Mouse (Mus musculus) embryonic fibroblast, embryonic 13.5 days (primary cell): ENCODE measurements around the gene Otx1. TPM values are rescaled to one million over a fixed set of nuclear protein-coding genes. Genes with fewer than 3 reads are reported as not detected.

Experiments
- H3K27ac ChIP-seq: 2 replicates; pipeline ENCODE4 v1.5.1; 2012; ENCODE audit warnings: low read length, control low read depth, inconsistent platforms; ENCODE audit not compliant: insufficient read depth
- H3K4me1 ChIP-seq: 2 replicates; pipeline ENCODE4 v1.6.1; 2011; ENCODE audit warnings: low read length; ENCODE audit not compliant: control insufficient read depth, insufficient read depth
- H3K4me3 ChIP-seq: 2 replicates; pipeline ENCODE4 v1.5.1; 2011; ENCODE audit warnings: mild to moderate bottlenecking, control low read depth, low read length; ENCODE audit not compliant: insufficient read depth
- CTCF ChIP-seq: IDR thresholded peaks from 2 replicates; pipeline ENCODE4 v1.5.1; 2011; ENCODE audit warnings: mild to moderate bottlenecking, control low read depth, low read length, moderate library complexity, borderline replicate concordance; ENCODE audit not compliant: insufficient read depth
- POLR2A ChIP-seq: IDR thresholded peaks from 2 replicates; pipeline ENCODE4 v1.6.1; 2011; ENCODE audit warnings: low read depth, mild to moderate bottlenecking, control low read depth, low read length, moderate library complexity
- polyA plus RNA-seq: library from polyadenylated mRNA; stranded (reverse); fragments of >200 nt; gene quantifications from 2 replicates; pipeline ENCODE4 v1.2.4, GENCODE M21; 2011; ENCODE audit warnings: low read depth; ENCODE audit not compliant: missing spikeins, insufficient read length

The Otx1 gene
- 0.43 TPM in 1 of 2 replicates, not detected in the other for polyA plus RNA-seq

- peak within 1 kb of the TSS; percentile 43 for H3K4me3 ChIP-seq
- TF ChIP-seq POLR2A (no peak), CTCF (no peak)
- no peaks in the 10 kb centered on the region for H3K4me1 ChIP-seq
- H3K27ac ChIP-seq, result no peak within 1 kb of the TSS
Observed at GRCm38 (mm10) chr11:22002783-22003340, at the start of gene Otx1. Gene Otx1 (minus strand): TSS chr11:22002897.

GRCm38 (mm10) chr11:22050864-22051263, 48.2 kb upstream of the Otx1 start:
- no peaks in the 10 kb centered on the region for H3K4me1 ChIP-seq
- H3K4me3 ChIP-seq, result no peak overlapping the region
- TF ChIP-seq POLR2A, result no peak
- no peak for TF ChIP-seq CTCF
- no peak overlapping the region for H3K27ac ChIP-seq

DNA sequence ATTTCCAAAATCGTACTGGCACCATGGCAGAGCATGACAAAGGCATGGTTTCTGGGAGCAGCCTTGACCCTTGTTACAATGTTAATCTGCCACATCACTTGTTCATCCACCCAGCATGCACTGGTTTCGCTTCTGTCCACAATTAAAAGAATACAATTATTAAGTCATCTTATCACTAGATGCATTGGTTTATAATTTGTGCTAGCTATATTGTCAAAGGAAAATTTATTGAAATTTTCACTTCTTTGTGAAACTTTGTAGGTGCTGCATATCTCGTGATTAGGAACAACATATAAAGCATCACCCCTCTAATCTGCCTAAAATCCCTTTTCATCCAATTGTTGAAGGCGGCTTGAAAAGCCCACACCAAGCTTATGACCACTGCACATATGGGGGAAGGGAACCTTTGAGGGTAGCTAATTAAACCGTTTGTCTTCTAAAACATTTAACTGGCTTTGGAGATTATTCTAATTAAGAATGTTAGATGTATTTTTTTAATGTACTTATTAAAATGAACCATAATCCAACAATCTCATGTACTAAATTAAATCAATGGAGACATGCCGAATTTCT, 37.2 kb upstream of the Otx1 start:
- TF ChIP-seq CTCF (no peak), POLR2A (no peak)
- H3K4me1 ChIP-seq, result no peaks in the 10 kb centered on the region; the same call in 1 of the 2 replicates

DNA sequence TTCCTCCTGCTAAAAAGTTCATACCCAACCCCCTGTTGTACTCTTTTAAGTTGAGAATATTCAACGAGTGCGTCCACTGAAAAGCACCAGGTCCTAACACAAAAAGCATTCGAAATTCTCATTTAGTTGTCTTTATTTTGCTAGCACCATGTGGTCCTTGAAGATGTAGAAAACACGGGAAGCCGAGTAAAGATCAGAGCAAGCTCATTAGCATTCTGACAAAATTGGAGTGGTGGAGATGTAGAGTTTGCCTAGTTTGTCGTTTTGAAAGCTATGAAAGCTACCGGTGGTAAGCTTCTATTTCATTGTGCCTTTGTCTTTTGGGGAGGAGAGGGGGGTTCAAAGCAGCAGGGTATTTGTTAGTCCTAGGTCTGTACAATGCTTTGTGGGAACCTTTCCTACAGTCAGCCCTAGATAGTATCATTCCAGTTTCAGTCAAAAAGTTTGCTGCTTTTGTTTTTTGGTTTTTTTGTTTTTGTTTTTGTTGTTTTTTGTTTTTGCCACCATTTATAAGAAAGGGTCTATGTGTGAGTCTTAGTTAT, 31.9 kb upstream of the Otx1 start:
- TF ChIP-seq POLR2A (no peak), CTCF (no peak)
- Histone ChIP-seq H3K27ac (no peak overlapping the region), H3K4me3 (no peak overlapping the region), H3K4me1 (no peaks in the 10 kb centered on the region)

More for the DNA sequence above, 37.2 kb upstream of the Otx1 start:
- no peak overlapping the region for H3K4me3 ChIP-seq
- H3K27ac ChIP-seq, result no peak overlapping the region

GRCm38 (mm10) chr11:22033582-22033981, 30.9 kb upstream of the Otx1 start:
- H3K4me3 ChIP-seq, result no peak overlapping the region
- TF ChIP-seq POLR2A, result no peak
- no peak for TF ChIP-seq CTCF
- H3K27ac ChIP-seq, result no peak overlapping the region
- H3K4me1 ChIP-seq, result no peaks in the 10 kb centered on the region

DNA sequence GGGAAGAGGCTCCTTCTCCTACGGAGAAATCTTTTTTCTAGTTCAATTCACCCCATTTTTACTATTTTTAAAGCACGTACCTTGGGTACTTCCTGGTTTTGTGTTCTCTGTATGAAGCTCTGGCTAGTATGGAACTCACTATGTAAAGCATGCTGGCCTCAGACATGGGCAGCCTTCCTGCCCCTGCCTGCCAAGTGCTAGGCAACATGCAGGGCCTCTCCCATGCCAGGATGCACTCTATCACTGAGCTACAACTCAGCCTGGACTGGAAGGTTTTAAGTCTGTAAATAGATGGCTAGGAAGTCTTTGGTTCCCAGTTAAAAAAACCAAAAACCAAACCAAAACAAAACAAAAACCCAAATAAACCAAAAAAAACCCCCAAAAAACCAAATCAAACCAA, 17.9 kb upstream of the Otx1 start:
- Histone ChIP-seq H3K4me1 (no peaks in the 10 kb centered on the region), H3K4me3 (no peak overlapping the region), H3K27ac (no peak overlapping the region)
- TF ChIP-seq CTCF (no peak), POLR2A (no peak)

DNA sequence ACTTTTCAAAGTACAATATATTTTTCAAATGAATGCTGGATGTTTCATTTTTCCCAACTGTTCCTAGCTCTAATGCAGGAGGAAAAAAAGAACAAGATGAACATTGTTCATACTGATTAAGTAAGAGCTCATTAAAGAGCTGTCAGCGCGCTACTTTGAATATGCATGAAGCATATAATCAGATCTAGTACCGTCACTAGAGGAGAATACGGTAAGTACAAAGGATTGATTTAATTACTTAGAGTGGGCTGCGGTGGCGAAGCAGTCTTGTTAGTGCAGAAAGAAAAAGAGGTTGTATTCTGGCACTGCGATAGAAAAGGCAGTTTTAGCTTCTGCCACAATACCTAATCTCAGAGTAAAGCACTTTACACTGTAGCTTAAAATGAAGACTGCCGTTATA, 14.7 kb upstream of the Otx1 start:
- Histone ChIP-seq H3K4me1 (no peaks in the 10 kb centered on the region), H3K4me3 (no peak overlapping the region), H3K27ac (no peak overlapping the region)
- TF ChIP-seq CTCF (no peak), POLR2A (no peak)

- H3K4me1 ChIP-seq, result no peaks in the 10 kb centered on the region
- H3K27ac ChIP-seq, result no peak overlapping the region
- H3K4me3 ChIP-seq, result no peak overlapping the region
- no peak for TF ChIP-seq CTCF
Observed at GRCm38 (mm10) chr11:22016341-22016740, 13.6 kb upstream of the Otx1 start.

DNA sequence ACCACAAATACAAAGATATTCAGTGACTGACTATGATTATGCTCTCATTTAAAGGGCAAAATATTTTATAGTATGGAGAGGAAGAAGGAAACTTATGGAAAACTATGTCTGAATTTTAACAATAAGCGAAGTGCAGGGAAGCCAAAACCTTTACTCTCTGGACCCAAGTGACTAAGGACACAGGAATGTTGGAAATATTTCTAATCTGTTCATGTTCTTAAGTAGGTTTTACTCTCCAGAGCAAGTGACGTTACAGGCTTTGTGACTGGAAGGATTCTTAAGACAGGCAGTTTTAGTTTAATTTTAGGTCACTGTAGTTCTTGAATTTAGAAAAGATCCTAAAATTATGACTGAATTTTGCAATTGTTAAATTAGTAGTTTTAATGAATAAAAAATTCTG, 6.1 kb upstream of the Otx1 start:
- no peak overlapping the region for H3K27ac ChIP-seq
- no peak for TF ChIP-seq POLR2A
- H3K4me3 ChIP-seq, result no peak overlapping the region
- H3K4me1 ChIP-seq, result peaks cover 6% of the 10 kb centered on the region; the same call in 1 of the 2 replicates

DNA sequence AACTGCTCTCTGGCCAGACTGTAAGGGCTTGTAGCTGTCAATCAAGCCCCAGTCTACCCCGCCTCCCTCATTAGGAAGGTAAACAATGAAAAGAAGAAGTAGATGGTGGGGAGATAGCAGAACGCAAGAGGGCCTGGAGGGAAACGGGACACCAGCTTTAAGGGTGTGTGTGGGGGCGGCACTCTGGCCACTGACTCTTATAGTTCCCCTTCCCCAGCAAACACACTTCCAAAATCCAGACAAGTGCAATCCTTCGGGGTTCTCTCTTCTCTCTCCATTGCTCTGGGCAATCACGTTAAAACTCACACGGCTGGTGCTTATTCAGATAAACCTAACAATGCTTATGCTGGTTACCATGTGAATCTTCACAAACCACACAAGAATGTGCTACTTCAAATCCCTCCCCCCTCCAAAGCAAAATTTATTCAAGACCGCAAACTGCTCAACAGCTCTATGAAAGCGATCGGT, 5.5 kb upstream of the Otx1 start:
- Histone ChIP-seq H3K4me3 (0 out of 2 replicates have a peak overlapping the region, but pooled peaks have one; percentile 27), H3K4me1 (peaks cover 6% of the 10 kb centered on the region; the same call in 1 of the 2 replicates), H3K27ac (no peak overlapping the region)
- no peak for TF ChIP-seq POLR2A
- no peak for TF ChIP-seq CTCF
